Mouse (Mus musculus): ENCODE results near the gene Mrpl41.

The Mrpl41 gene

DNA sequence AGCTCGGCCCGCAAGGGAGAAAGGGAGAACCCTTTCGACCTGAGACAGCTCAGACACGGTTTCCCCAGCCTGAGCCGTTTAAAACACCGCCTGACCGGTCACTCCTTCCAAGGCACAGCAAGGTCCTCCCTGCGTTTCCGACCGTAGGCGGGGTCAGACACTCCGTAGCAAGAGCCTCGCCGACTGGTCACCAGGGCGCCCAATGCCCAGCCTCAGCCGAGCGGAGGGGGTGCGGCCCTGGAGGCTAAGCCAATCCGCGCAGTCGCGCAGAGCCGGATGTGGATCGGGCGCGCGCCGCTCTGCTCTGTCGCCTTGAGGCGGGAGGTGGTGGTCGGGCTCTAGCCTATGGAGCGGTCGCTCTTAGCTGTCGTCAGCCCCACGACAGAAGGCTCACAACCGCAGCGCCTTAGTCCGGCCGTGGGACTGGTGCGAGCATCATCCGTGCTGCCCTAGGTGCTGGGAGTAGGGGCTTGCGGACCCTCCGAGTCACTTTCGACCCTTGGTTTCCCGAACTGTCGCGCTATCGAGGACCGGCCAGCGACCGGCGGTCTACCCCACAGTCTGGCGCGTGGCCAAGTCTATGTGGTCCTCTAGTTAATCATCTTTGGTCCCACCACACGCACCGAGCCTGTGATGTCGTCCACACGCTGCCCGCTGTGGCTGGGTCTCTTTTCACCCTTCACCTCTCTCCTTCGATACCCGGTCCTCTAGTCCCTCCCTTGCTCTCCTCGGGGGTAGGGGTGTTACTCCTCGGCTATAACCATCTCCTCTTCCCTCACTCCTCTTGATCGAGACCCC, at the start of gene Mrpl41:
TSS of gene Mrpl41 (minus strand) at position 193 of the 798 bp plus-strand sequence.
- DNase-seq, result peak; percentile 97

- DNase-seq, result no peak
Observed at GRCm38 (mm10) chr2:25022678-25023077, 47.8 kb upstream of the Mrpl41 start.

DNA sequence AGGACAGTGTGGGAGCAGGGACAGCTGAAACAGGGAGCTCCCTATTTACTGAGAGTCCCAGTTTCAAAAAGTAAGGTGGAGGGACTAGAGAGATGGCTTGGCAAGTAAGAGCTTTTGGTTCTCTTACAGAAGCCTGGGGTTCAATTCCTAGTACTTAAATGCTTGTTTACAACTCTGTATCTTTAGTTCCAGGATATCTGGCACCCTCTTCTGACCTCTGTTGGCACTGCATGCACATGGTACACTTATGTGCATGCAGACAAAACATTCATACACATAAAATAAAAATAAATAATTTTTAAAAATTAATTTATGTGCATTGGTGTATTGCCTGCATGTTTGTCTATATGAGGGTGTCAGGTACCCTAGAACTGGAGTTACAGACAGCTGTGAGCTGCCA, 33.4 kb upstream of the Mrpl41 start:
- no peak for DNase-seq

DNA sequence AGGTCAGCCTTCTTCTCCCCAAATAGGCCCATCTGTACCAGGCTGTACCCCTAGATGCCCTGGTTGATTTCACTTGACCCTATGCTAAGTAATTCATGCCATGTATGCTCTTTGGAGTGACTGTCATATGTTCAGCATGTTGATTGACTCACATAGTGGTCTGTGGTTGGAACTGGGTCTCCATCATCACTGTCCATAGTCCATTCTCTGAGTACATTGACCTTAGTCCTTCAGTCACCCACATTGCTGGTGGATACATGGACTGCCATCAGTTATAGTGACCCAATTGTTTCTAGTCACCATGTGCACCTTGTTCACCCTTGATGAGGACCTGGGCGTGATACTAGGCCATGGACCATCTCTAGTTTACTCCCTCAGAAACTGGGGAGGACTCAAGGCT, 31.9 kb upstream of the Mrpl41 start:
- no peak for DNase-seq

DNA sequence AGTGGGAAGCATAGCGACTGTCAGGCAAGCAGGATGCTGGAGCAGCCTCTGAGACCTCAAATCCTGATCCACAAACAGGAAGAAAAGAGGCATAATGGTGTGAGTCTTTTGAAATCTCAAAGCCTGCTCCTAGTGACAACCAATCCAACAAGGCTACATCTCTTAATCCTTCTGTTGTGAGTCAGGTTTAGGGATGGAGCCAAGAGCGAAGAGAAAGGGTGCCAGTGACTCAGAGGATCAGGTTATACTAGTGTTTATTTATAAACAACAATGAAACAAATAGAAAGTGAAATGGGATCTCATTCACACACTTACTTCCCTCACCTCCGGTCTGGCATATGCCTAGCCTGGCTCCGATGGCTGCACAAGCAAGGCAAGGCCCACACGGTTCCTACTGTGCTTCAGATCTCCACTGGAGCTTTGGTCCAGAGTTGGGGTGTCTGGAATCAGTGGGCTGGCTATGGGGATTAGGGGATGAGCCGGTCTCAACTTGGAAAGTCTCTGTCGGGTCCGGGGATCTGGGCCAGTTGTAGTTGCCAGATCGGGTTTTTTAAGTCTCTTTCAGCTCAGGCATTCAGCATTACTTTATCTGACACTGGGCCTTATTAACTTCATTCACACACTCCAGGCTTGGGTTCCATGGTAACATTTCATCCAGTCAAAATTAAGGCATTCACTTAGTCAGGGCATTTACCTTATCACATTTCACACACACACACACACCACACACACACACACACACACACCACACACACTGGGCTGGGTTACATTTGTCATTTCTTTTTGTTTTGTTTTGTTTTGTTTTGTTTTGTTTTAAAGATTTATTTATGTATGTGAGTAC, 29.3 kb upstream of the Mrpl41 start:
- DNase-seq, result no peak

GRCm38 (mm10) chr2:25000544-25001235, 25.8 kb upstream of the Mrpl41 start:
- DNase-seq, result peak; percentile 18

- DNase-seq, result no peak
Observed at GRCm38 (mm10) chr2:24996471-24996870, 21.6 kb upstream of the Mrpl41 start.

DNA sequence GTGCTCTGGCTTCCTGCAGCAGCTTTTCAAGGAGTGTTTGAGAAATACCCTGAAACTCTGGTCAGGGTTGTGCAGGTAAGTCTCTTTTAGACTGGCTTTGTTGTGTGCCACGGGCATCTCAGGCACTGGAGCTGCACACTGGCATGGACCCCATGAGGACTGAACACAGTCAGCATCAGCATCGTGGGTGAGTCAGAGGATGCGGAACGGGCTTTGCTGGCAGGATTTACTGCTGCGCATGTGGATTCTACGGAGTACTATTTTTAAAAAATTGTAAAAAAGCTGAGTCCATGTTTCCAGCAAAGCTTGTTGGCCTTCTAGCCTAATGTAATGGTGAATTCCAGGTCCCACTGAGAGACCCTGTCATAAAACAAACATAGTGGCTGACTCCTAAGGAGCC, 20.4 kb upstream of the Mrpl41 start:
- no peak for DNase-seq

- no peak for DNase-seq
Observed at GRCm38 (mm10) chr2:24987762-24988161, 12.9 kb upstream of the Mrpl41 start.

DNA sequence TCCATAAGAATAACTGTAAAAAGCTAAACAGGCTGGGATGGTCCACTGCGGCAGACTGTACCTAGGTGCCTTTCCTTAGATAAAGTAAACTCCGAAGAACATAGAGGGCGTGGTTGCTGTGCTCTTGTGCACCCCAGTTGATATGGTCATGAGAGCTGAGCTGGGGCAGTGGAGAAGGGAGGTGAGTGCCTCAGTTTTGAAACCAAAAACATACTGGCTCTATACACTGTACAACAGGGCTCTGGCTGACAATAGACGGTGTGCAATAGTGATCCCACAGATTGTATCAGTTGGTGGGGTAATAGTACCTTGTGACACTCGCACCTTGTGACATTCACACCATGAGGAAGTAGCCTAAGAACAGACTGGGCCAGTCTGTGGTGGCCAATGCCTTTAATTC, 2.1 kb upstream of the Mrpl41 start:
- DNase-seq, result no peak

DNA sequence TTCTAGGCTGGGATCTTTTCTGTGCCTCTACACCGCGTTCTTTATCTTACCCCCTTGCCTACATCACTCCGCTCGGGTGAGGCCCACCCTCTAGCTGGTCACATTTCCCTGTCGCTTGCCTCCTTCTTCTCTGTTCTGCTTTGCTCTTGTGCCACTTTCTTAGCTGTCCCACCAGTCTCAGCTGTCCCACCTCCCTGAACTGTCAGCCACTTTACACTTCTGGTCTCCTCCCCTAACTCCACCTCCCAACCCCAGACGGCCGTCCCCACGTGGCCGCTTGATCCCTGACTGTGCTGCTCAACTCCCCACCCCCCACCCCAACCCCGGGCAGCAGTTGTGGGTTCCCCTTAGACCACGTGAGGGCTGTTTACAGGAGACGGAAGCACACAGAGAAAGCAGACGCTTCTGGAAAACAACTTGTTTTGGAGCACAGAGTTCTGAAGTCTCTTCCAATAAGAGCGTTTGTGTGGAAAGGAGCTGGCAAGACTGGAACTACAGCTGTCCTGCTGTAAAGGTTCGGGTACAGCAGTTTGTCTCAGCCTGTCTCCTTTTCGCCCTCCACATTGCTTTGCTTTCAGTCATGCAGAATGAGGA, 903 bp upstream of the Mrpl41 start, which contains the start of gene Pnpla7:
TSS of gene Pnpla7 (plus strand) at position 330 of the 594 bp plus-strand sequence.
- peak; percentile 86 for DNase-seq

DNA sequence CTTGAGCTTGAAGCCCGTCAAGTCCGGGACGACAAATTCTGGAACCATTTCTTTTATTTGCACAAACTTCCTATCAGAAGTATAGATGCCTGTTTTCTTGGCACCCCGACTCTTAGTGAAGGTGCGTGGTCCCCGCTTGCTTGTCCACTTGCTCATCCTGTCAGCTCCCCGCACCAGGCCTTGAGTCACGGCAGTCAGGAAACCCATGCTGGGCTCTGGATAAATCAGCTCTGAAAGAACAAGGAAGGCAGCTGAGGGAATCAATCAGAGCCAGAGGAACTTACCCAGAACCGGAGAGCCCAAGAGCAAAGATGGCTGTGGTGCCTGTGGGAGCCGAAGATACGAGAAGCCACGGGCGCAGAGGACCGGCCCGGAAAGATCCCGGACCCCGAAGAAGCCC, 446 bp downstream of the Mrpl41 start:
- peak; percentile 27 for DNase-seq

DNA sequence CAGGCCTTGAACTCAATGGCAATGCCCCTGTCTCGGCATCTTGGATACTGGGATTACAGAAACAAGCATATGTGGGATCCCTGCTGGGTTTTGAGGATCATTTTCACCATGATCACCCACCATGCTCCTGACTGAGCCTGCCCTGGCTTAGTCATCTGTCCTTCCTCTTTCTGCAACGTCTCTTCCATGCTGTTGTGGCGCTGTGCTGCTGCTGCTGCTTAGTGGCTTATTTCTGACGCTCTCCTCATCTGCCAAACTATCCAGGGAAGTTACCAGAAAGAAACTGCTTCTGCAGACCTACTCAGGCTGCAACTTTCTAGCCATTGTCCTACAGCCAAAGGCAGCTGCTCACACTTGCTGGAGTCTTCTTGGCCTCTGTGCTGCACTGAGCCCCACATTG, 4.5 kb downstream of the Mrpl41 start:
- no peak for DNase-seq

- peak; percentile 74 for DNase-seq
Observed at GRCm38 (mm10) chr2:24962304-24963000, 12.4 kb downstream of the Mrpl41 start, which contains the start of gene Dph7. Gene Dph7 (plus strand): TSS chr2:24962400.

DNA sequence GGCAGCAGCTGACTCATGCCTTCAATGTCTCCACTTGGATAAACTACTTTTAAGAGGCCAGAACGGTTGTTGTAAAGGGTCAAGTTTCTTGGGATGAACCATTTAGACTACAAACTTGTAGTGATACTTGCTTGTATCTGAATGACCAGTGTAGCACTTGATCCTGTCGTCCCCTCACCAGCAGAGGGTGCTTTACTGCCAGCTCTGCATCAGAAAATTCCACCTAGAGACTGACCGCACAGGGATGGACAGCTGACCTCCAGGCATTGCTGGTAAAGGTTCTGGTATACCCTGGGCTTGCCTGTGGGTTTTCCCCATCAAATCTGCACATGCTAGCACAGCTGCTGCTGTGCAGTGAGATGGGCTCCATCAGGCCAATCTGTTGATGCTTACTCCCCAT, 14.0 kb downstream of the Mrpl41 start:
- DNase-seq, result peak; percentile 48

DNA sequence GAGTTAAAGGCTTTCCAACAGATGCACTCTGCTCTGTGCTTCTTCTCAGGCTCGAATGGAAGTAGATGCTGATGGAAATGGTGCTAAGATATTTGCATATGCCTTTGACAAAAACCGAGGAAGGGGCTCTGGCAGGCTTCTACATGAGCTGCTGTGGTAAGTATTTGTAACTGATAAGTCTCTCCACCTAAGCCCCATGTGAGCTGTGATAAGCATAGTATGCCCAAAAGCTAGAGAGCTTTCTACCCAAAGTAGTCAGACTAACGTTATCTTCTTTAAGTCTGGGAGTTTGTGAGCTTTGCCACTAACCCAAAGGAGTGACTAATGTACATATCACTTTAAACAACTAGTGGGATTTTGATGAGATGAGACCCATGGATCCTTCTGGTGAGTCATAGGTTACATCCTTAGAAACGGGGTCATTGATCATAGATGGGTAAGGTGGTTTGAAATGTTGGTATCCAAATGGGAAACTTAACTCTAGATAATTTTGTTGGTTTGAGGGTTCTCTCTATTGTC, 22.3 kb downstream of the Mrpl41 start:
- no peak for DNase-seq

DNA sequence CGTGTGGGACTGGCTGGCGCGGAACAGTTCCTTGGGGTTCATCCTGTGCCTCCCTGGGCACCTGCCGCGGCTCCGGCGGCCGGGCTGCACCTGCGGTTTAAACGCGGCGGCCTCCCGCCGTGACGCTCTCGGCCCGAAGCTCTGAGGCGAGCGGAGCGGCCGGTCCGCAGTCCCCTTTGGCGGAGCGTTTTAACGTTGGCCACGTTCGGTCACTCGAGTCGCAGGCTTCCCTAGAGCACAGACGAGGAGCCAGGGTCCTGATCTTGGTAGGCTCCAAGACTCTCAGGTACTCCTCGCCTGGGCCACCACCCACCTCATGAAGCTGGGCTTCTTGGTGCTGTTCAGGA, 24.7 kb downstream of the Mrpl41 start:
- no peak for DNase-seq

GRCm38 (mm10) chr2:24949421-24950188, 25.3 kb downstream of the Mrpl41 start, which contains the start of gene Zmynd19:
Gene Zmynd19 (plus strand): TSS chr2:24949792.
- DNase-seq, result peak; percentile 96

DNA sequence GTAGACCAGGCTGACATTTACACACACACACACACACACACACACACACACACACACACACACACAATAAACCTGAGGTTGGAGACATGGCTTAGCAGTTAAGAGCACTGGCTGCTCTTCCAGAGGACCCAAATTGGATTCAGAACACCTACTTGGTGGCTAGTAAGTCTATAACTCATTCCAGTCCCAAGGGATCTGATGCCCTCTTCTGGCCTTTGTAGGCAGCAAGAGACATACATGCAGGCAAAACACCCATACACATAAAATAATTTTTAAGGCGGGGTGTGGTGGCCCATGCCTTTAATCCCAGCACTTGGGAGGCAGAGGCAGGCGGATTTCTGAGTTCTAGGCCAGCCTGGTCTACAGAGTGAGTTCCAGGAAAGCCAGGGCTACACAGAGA, 30.6 kb downstream of the Mrpl41 start:
- DNase-seq, result peak; percentile 47

GRCm38 (mm10) chr2:24942092-24942491, 32.8 kb downstream of the Mrpl41 start:
- no peak for DNase-seq
